ENCODE assay signal across 8 mouse cellular contexts in genomic region chr4:89138361-89138651, GRCm38 (mm10). TPM values are rescaled to one million over a fixed set of nuclear protein-coding genes. Genes with fewer than 3 reads are reported as not detected.
DNase-seq lines count a peak whose midpoint lies in the region; ATAC-seq and TF ChIP-seq lines count a peak whose summit lies in the region.

No protein-coding gene starts in this region.

- no peak for TF ChIP-seq POLR2A in cortical plate, adult 2 months (IDR thresholded peaks at IDR 0.05; ENCODE audit: extremely low read depth, insufficient read depth, low read length)
- no peak for TF ChIP-seq POLR2A in cerebellum, adult 2 months (IDR thresholded peaks at IDR 0.05; ENCODE audit: borderline replicate concordance, insufficient read depth, low read length)

- no peak for ATAC-seq in kidney, embryonic 14.5 days (ENCODE audit: low FRiP score, low TSS enrichment)
- ATAC-seq in hindbrain, embryonic 15.5 days (ENCODE audit: low FRiP score, low read depth): no peak
- ATAC-seq in midbrain, embryonic 15.5 days (replicated peaks): no peak

- 17% methylated on average over 4 of the region's 4 CpGs for WGBS in kidney, embryonic 14.5 days
- 8% methylated on average over 4 of the region's 4 CpGs for WGBS in hindbrain, embryonic 15.5 days
- 7% methylated on average over 4 of the region's 4 CpGs for WGBS in midbrain, embryonic 15.5 days
- WGBS in cerebellum, adult 2 months: 66% methylated on average over 4 of the region's 4 CpGs

- H3K27ac ChIP-seq in kidney, embryonic 14.5 days (ENCODE audit: low read depth, low read length): no peak overlapping the region
- H3K27ac ChIP-seq in cortical plate, adult 2 months (ENCODE audit: insufficient read depth, low read length): no peak overlapping the region
- no peak overlapping the region for H3K27ac ChIP-seq in hindbrain, embryonic 15.5 days (replicated peaks)
- H3K27ac ChIP-seq in midbrain, embryonic 15.5 days: no peak overlapping the region
- H3K27ac ChIP-seq in cerebellum, adult 2 months (ENCODE audit: insufficient read depth, low read length): no peak overlapping the region

- H3K9ac ChIP-seq in kidney, embryonic 14.5 days (ENCODE audit: low read depth, low read length): peak overlapping the region; percentile 92; the same call in 1 of the 2 replicates
- H3K9ac ChIP-seq in hindbrain, embryonic 15.5 days: peak overlapping the region; percentile 79; the same call in 1 of the 2 replicates
- no peak overlapping the region for H3K9ac ChIP-seq in midbrain, embryonic 15.5 days

- no peaks in the 10 kb centered on the region for H3K9me3 ChIP-seq in kidney, embryonic 14.5 days (ENCODE audit: control insufficient read depth, low read length)
- H3K9me3 ChIP-seq in hindbrain, embryonic 15.5 days: no peaks in the 10 kb centered on the region
- no peaks in the 10 kb centered on the region for H3K9me3 ChIP-seq in midbrain, embryonic 15.5 days

- no peak for TF ChIP-seq CTCF in cortical plate, adult 2 months (IDR thresholded peaks at IDR 0.05; ENCODE audit: extremely low read depth, insufficient read depth, low read length)
- no peak for TF ChIP-seq CTCF in cerebellum, adult 2 months (IDR thresholded peaks at IDR 0.05; ENCODE audit: borderline replicate concordance, insufficient read depth, low read depth, low read length)

- peaks cover 11% of the 10 kb centered on the region; the same call in 1 of the 2 replicates for H3K4me1 ChIP-seq in kidney, embryonic 14.5 days (ENCODE audit: control insufficient read depth, insufficient read depth, low read length)
- H3K4me1 ChIP-seq in cortical plate, adult 2 months (ENCODE audit: control insufficient read depth, insufficient read depth, low read length): no peaks in the 10 kb centered on the region
- H3K4me1 ChIP-seq in hindbrain, embryonic 15.5 days (replicated peaks): peaks cover 20% of the 10 kb centered on the region
- H3K4me1 ChIP-seq in midbrain, embryonic 15.5 days: peaks cover 14% of the 10 kb centered on the region
- H3K4me1 ChIP-seq in cerebellum, adult 2 months (ENCODE audit: control insufficient read depth, insufficient read depth, low read length): no peaks in the 10 kb centered on the region

- peak overlapping the region; percentile 79 for H3K4me3 ChIP-seq in kidney, embryonic 14.5 days (ENCODE audit: low read length)
- peak overlapping the region; percentile 65; the same call in 1 of the 2 replicates for H3K4me3 ChIP-seq in cortical plate, adult 2 months (ENCODE audit: insufficient read depth, low read length)
- peak overlapping the region; percentile 82 for H3K4me3 ChIP-seq in hindbrain, embryonic 15.5 days
- H3K4me3 ChIP-seq in midbrain, embryonic 15.5 days: peak overlapping the region; percentile 70
- no peak overlapping the region for H3K4me3 ChIP-seq in cerebellum, adult 2 months (replicated peaks; ENCODE audit: insufficient read depth, low read depth, low read length)

- H3K36me3 ChIP-seq in kidney, embryonic 14.5 days (ENCODE audit: control insufficient read depth, insufficient read depth, low read length): no peaks in the 10 kb centered on the region
- H3K36me3 ChIP-seq in hindbrain, embryonic 15.5 days: no peaks in the 10 kb centered on the region
- H3K36me3 ChIP-seq in midbrain, embryonic 15.5 days (replicated peaks): no peaks in the 10 kb centered on the region

- H3K4me2 ChIP-seq in kidney, embryonic 14.5 days (replicated peaks; ENCODE audit: low read depth, low read length): peak overlapping the region; percentile 78
- H3K4me2 ChIP-seq in hindbrain, embryonic 15.5 days: peak overlapping the region; percentile 83
- peak overlapping the region; percentile 91 for H3K4me2 ChIP-seq in midbrain, embryonic 15.5 days

- DNase-seq in kidney, postnatal 14 days: no peak
- DNase-seq in cerebellum, adult 2 months: no peak
- no peak for DNase-seq in adrenal gland, adult (ENCODE audit: inconsistent age in 2 of 2, low spot score in 1 of 2)
- no peak for DNase-seq in adrenal gland, adult 18-20 months (ENCODE audit: low spot score in 2 of 2)

- H3K27me3 ChIP-seq in kidney, embryonic 14.5 days (ENCODE audit: control insufficient read depth, insufficient read depth, low read length): no peaks in the 10 kb centered on the region
- H3K27me3 ChIP-seq in hindbrain, embryonic 15.5 days: no peaks in the 10 kb centered on the region
- no peaks in the 10 kb centered on the region for H3K27me3 ChIP-seq in midbrain, embryonic 15.5 days (replicated peaks)
- H3K27me3 ChIP-seq in cerebellum, adult 2 months (ENCODE audit: control insufficient read depth, insufficient read depth, low read length): no peaks in the 10 kb centered on the region

RNA-seq across cellular contexts. Expression of gene Mtap, which starts 1.4 kb away (rescaled TPM):
- 63.9 and 91.2 TPM in 2 replicates for polyA plus RNA-seq in kidney, embryonic 14.5 days (2014; fragmentation: Nextera tagmentation; extraction: Ambion mirVana)
- polyA plus RNA-seq in cortical plate, adult 2 months (2012; rRNA removed): 6.5 and 6.7 TPM in 2 replicates
- polyA plus RNA-seq in hindbrain, embryonic 15.5 days (2015; fragmentation: Nextera tagmentation; extraction: Ambion mirVana): 26.9 and 27.2 TPM in 2 replicates
- polyA plus RNA-seq in midbrain, embryonic 15.5 days (2015; fragmentation: Nextera tagmentation; extraction: Ambion mirVana): 18.0 and 18.3 TPM in 2 replicates
- polyA plus RNA-seq in cerebellum, adult 2 months (2012; rRNA removed): 12.6 and 12.9 TPM in 2 replicates
- total RNA-seq in adrenal gland, adult 18-20 months (2021): 10 to 100 TPM; 26.4 to 44.8 TPM
